Comparison of ENCODE assay signal across 13 mouse cellular contexts in the genomic region with DNA sequence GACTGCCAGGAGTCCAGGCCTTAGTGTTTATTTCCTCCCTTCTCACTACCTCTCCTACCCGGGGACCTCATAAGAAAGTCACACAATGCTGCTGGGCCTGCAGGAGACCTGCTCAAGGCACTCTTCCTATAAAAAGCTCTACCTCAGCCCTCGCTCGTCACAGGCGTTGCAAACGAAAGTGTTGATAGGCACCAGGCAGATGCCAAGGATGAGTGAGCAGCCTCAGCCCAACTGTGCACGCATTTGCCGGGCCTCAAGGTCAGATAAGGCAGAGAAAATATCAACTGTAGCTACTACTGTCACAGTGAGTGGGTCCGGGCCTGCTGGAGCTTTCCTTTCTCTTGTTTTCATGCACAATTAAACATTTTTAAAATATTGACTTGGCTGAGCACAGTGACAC. TPM values are rescaled to one million over a fixed set of nuclear protein-coding genes. Genes with fewer than 3 reads are reported as not detected.
DNase-seq lines count a peak whose midpoint lies in the region; ATAC-seq lines count a peak whose summit lies in the region.
"Had no signal": no experiment of that assay in that cellular context is flagged by ENCODE, and none has a peak within 500 bp of the region (broad histone marks: within the 10 kb centered on the region; RNA-seq: fewer than 3 reads in every experiment).

No protein-coding gene starts in this region.

- intact Hi-C loops in heart, postnatal 14 days (cut with DNase I): no loop called here

- ATAC-seq in erythroblast, adult 5-6 weeks (replicated peaks; ENCODE audit: low FRiP score, poor library complexity, severe bottlenecking): peak; percentile 90
- ATAC-seq: midbrain, embryonic 15.5 days; Patski had no signal

- DNase-seq in heart, adult 18-20 months: peak; percentile 43 to 65
- no peak for DNase-seq in heart, adult 8-10 months (ENCODE audit: low spot score)
- DNase-seq in A20 (ENCODE audit: low read depth, low spot score): peak; percentile 52
- peak; percentile 17 to 54 for DNase-seq in heart, postnatal 14 days
- DNase-seq in embryo, embryonic 10 days (ENCODE audit: low spot score): no peak
- DNase-seq in gastrocnemius, adult 18-20 months (ENCODE audit: low spot score): no peak
- no peak for DNase-seq in layer of hippocampus, adult 8-10 months (ENCODE audit: low spot score in 2 of 2)
- DNase-seq: cerebellum, adult 8-10 months; lung, postnatal 10 days; thymus, adult 18-20 months had no signal

RNA-seq across cellular contexts. Expression of gene Slc25a30, which starts 13.4 kb away (rescaled TPM):
- total RNA-seq in heart, adult 18-20 months (2021): 10 to 100 TPM; 16.6 to 18.5 TPM
- 10 to 100 TPM; 11.0 to 13.3 (median 11.6) TPM for total RNA-seq in heart, adult 8-10 months (2022)
- 8.2 and 13.3 TPM in 2 replicates for total RNA-seq in erythroblast, adult 5-6 weeks (2015; ENCODE audit: low replicate concordance)
- 3.4 and 7.0 TPM in 2 replicates for total RNA-seq in erythroblast, adult 5-6 weeks (2017; ENCODE audit: low replicate concordance)
- total RNA-seq in heart, postnatal 14 days (2021): 10 to 100 TPM; 20.8 to 21.1 TPM
- 1 to 10 TPM; 6.6 to 9.2 TPM for total RNA-seq in gastrocnemius, adult 18-20 months (2021)
- total RNA-seq in layer of hippocampus, adult 8-10 months (2022): 10 to 100 TPM; 13.0 to 15.3 (median 14.3) TPM

RNA-seq across cellular contexts. Expression of gene Cog3, which starts 19.1 kb away (rescaled TPM):
- total RNA-seq in heart, adult 18-20 months (2021): 10 to 100 TPM; 13.4 to 14.9 TPM
- 10 to 100 TPM; 13.9 to 15.4 (median 14.6) TPM for total RNA-seq in heart, adult 8-10 months (2022)
- total RNA-seq in erythroblast, adult 5-6 weeks (2015; ENCODE audit: low replicate concordance): 5.9 and 6.0 TPM in 2 replicates
- 11.9 and 14.2 TPM in 2 replicates for total RNA-seq in erythroblast, adult 5-6 weeks (2017; ENCODE audit: low replicate concordance)
- total RNA-seq in heart, postnatal 14 days (2021): 10 to 100 TPM; 13.6 to 14.3 TPM
- 1 to 10 TPM; 7.3 to 8.1 TPM for total RNA-seq in gastrocnemius, adult 18-20 months (2021)
- total RNA-seq in layer of hippocampus, adult 8-10 months (2022): 10 to 100 TPM; 25.6 to 29.1 (median 27.2) TPM

Comparison
In these comparisons a context has a peak if more than half of its experiments do, and no peak if none do; other contexts are left out.
1. DNase-seq: peak in heart, adult 18-20 months (2 of 2), A20 (single experiment) and heart, postnatal 14 days (2 of 2); none in heart, adult 8-10 months (single experiment), embryo, embryonic 10 days (single experiment), gastrocnemius, adult 18-20 months (single experiment) and layer of hippocampus, adult 8-10 months (0 of 2).